11 mouse cellular contexts compared by ENCODE assay signal in the genomic region with DNA sequence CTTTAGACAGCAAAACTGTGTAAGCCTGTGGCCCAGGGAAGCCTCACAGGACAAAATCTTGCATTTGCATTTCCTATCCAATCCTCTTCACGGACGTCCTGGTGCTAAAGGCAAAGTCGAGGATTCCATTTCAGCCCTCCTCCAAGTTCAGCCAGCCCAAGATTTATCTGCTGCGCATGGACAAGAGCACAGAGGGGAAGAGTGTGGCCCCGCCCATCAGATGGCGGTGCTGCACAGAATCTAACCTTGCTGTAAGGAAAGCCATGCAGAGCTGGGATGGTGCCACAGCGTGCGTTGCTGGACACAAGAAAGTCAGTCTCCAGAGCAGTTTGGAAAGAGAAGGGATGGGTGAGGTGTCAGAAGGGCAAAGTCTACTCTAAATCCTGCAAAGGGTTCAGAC. TPM values are rescaled to one million over a fixed set of nuclear protein-coding genes. Genes with fewer than 3 reads are reported as not detected.
A peak's percentile ranks its signal among the peaks of the same experiment; 100 is the strongest.
DNase-seq lines count a peak whose midpoint lies in the region; ATAC-seq and TF ChIP-seq lines count a peak whose summit lies in the region.
"Had no signal": no experiment of that assay in that cellular context is flagged by ENCODE, and none has a peak within 500 bp of the region (broad histone marks: within the 10 kb centered on the region; RNA-seq: fewer than 3 reads in every experiment).

No protein-coding gene starts in this region.

- H3K27ac ChIP-seq in heart, embryonic 14.5 days (replicated peaks in 1 of 2; ENCODE audit: control insufficient read depth in 1 of 2, insufficient read depth in 1 of 2, low read depth in 2 of 2, low read length in 2 of 2), result no peak overlapping the region
- H3K27ac ChIP-seq in ES-E14 (ENCODE audit: insufficient read depth, low read depth, low read length, poor library complexity, severe bottlenecking), result no peak overlapping the region; the same call in 1 of the 2 replicates
- H3K27ac ChIP-seq in intestine, postnatal 0 days (ENCODE audit: low read depth, low read length), result no peak overlapping the region
- no peak overlapping the region for H3K27ac ChIP-seq in midbrain, embryonic 14.5 days (replicated peaks; ENCODE audit: low read depth, low read length)

- H3K4me2 ChIP-seq in heart, embryonic 14.5 days (ENCODE audit: low read length), result peak overlapping the region; percentile 31
- no peak overlapping the region; the same call in 1 of the 2 replicates for H3K4me2 ChIP-seq in intestine, postnatal 0 days (replicated peaks; ENCODE audit: low read depth)
- H3K4me2 ChIP-seq in midbrain, embryonic 14.5 days (ENCODE audit: low read length), result no peak overlapping the region
- H3K4me2 ChIP-seq: heart, embryonic 11.5 days had no signal

- no peak for ATAC-seq in heart, embryonic 14.5 days (ENCODE audit: insufficient number of reproducible peaks, insufficient read depth, low FRiP score, low read depth)
- no peak for ATAC-seq in intestine, postnatal 0 days
- no peak for ATAC-seq in midbrain, embryonic 14.5 days (ENCODE audit: low FRiP score, low TSS enrichment)
- ATAC-seq: midbrain, embryonic 16.5 days had no signal

- no peaks in the 10 kb centered on the region for H3K9me3 ChIP-seq in heart, embryonic 14.5 days (ENCODE audit: control insufficient read depth, low read length)
- H3K9me3 ChIP-seq in ES-E14 (ENCODE audit: control insufficient read depth, insufficient read depth, low read depth, low read length), result no peaks in the 10 kb centered on the region
- H3K9me3 ChIP-seq in intestine, postnatal 0 days (ENCODE audit: control insufficient read depth), result no peaks in the 10 kb centered on the region
- H3K9me3 ChIP-seq in midbrain, embryonic 14.5 days (ENCODE audit: control insufficient read depth, low read length), result no peaks in the 10 kb centered on the region

- intact Hi-C loops in heart, postnatal 14 days (cut with DNase I), result no loop called here

- no peak overlapping the region for H3K9ac ChIP-seq in heart, embryonic 14.5 days (ENCODE audit: low read length)
- peak overlapping the region; percentile 49; the same call in 1 of the 2 replicates for H3K9ac ChIP-seq in ES-E14 (ENCODE audit: insufficient read depth, low read depth, low read length, poor library complexity, severe bottlenecking)
- 0 out of 2 replicates have a peak overlapping the region, but pooled peaks have one; percentile 2 for H3K9ac ChIP-seq in intestine, postnatal 0 days (ENCODE audit: low read depth, low read length)
- H3K9ac ChIP-seq in midbrain, embryonic 14.5 days (replicated peaks; ENCODE audit: low read length), result no peak overlapping the region

- peaks cover 5 to 27% of the 10 kb centered on the region in 2 experiments; a peak in 3 of 4 replicates for H3K4me1 ChIP-seq in heart, embryonic 14.5 days (ENCODE audit: control insufficient read depth in 2 of 2, insufficient read depth in 2 of 2, low read length in 2 of 2)
- peaks cover 16 to 19% of the 10 kb centered on the region in 2 experiments for H3K4me1 ChIP-seq in ES-E14 (ENCODE audit: control insufficient read depth in 2 of 2, insufficient read depth in 2 of 2, low read length in 2 of 2, poor library complexity in 1 of 2)
- 0 out of 2 replicates have a peak, but pooled peaks cover 9% of the 10 kb centered on the region for H3K4me1 ChIP-seq in intestine, postnatal 0 days (replicated peaks; ENCODE audit: control insufficient read depth, insufficient read depth, low read length)
- no peaks in the 10 kb centered on the region for H3K4me1 ChIP-seq in midbrain, embryonic 14.5 days (ENCODE audit: control insufficient read depth, insufficient read depth, low read length)

- in situ Hi-C loops in ES-E14 (cut with MboI; ENCODE audit: low sequenced_read_pairs in 2 of 2, unreplicated experiment in 2 of 2), result no loop called here

- H3K27me3 ChIP-seq in heart, embryonic 14.5 days (ENCODE audit: control insufficient read depth, insufficient read depth, low read length), result no peaks in the 10 kb centered on the region
- H3K27me3 ChIP-seq in intestine, postnatal 0 days (replicated peaks; ENCODE audit: control insufficient read depth, insufficient read depth, low read length), result no peaks in the 10 kb centered on the region
- H3K27me3 ChIP-seq in midbrain, embryonic 14.5 days (ENCODE audit: control insufficient read depth, insufficient read depth, low read length), result no peaks in the 10 kb centered on the region

- DNase-seq in heart, postnatal 14 days, result no peak
- peak; percentile 59 for DNase-seq in ES-E14 (ENCODE audit: low read depth, low spot score)
- peak; percentile 66 to 73 for DNase-seq in kidney, postnatal 36 days
- no peak for DNase-seq in cerebellum, adult 11-12 months
- no peak for DNase-seq in midbrain, embryonic 14.5 days
- DNase-seq in layer of hippocampus, adult 18-20 months (ENCODE audit: low spot score in 2 of 2), result no peak
- DNase-seq: B cell, adult 2 months had no signal

- H3K4me3 ChIP-seq in heart, embryonic 14.5 days (ENCODE audit: control insufficient read depth in 1 of 2, insufficient read depth in 1 of 2, low read depth in 1 of 2, low read length in 2 of 2), result no peak overlapping the region
- H3K4me3 ChIP-seq in ES-E14 (ENCODE audit: insufficient read depth in 1 of 2, low read depth in 1 of 2, low read length in 2 of 2, poor library complexity in 1 of 2, severe bottlenecking in 1 of 2), result peak overlapping the region in 1 of 2 experiments; percentile 35; a peak in 1 of 4 replicates
- H3K4me3 ChIP-seq in intestine, postnatal 0 days (ENCODE audit: low read depth, low read length), result no peak overlapping the region
- H3K4me3 ChIP-seq in midbrain, embryonic 14.5 days (replicated peaks; ENCODE audit: low read depth, low read length), result no peak overlapping the region

- TF ChIP-seq CTCF in intestine, postnatal 0 days (IDR thresholded peaks at IDR 0.05; ENCODE audit: low read depth), result no peak; the same call in 1 of the 2 replicates

- no peaks in the 10 kb centered on the region for H3K36me3 ChIP-seq in heart, embryonic 14.5 days (ENCODE audit: control insufficient read depth, insufficient read depth, low read length)
- H3K36me3 ChIP-seq in ES-E14 (ENCODE audit: control insufficient read depth, insufficient read depth, low read length, poor library complexity, severe bottlenecking), result no peaks in the 10 kb centered on the region
- H3K36me3 ChIP-seq in intestine, postnatal 0 days (ENCODE audit: control insufficient read depth, insufficient read depth), result no peaks in the 10 kb centered on the region
- no peaks in the 10 kb centered on the region for H3K36me3 ChIP-seq in midbrain, embryonic 14.5 days (ENCODE audit: control insufficient read depth, insufficient read depth, low read length)

- WGBS in heart, embryonic 14.5 days, result 46% methylated on average over 8 of the region's 8 CpGs
- WGBS in intestine, postnatal 0 days, result 34% methylated on average over 8 of the region's 8 CpGs
- WGBS in midbrain, embryonic 14.5 days, result 55% methylated on average over 8 of the region's 8 CpGs

TF ChIP-seq in ES-E14, 5 proteins besides CTCF, POLR2A, EP300 and RAD21:
- TF ChIP-seq MAFK (IDR thresholded peaks at IDR 0.05; ENCODE audit: insufficient read depth, low read depth, low read length) (no peak), ZNF384 (IDR thresholded peaks at IDR 0.05; ENCODE audit: low read depth, low read length) (no peak), CHD2 (IDR thresholded peaks at IDR 0.05; ENCODE audit: low read depth, low read length) (no peak), ZC3H11A (IDR thresholded peaks at IDR 0.05; ENCODE audit: borderline replicate concordance, low read depth, low read length) (no peak), HCFC1 (IDR thresholded peaks at IDR 0.05; ENCODE audit: borderline replicate concordance, insufficient read depth, low read length) (no peak)

RNA-seq across cellular contexts. Expression of gene Map7, which starts 12.6 kb away (rescaled TPM):
- 5.2 and 6.6 TPM in 2 replicates for polyA plus RNA-seq in heart, embryonic 14.5 days (2014; fragmentation: Nextera tagmentation; extraction: Ambion mirVana)
- 10 to 100 TPM; 17.4 to 20.9 TPM for total RNA-seq in heart, postnatal 14 days (2021)
- 35.2 and 49.6 TPM in 2 replicates for total RNA-seq in ES-E14 (2012; rRNA removed)
- polyA plus RNA-seq in intestine, postnatal 0 days (2015; fragmentation: Nextera tagmentation; extraction: Ambion mirVana), result 47.0 and 55.7 TPM in 2 replicates
- 5.2 and 5.3 TPM in 2 replicates for polyA plus RNA-seq in midbrain, embryonic 14.5 days (2014; fragmentation: Nextera tagmentation; extraction: Ambion mirVana)
- total RNA-seq in layer of hippocampus, adult 18-20 months (2021), result 100 to 1,000 TPM; 117 to 134 TPM

Comparison
In these comparisons a context has a peak if more than half of its experiments do, and no peak if none do; other contexts are left out.
1. H3K9ac ChIP-seq: peak in ES-E14 (single experiment) and intestine, postnatal 0 days (single experiment); none in heart, embryonic 14.5 days (single experiment) and midbrain, embryonic 14.5 days (single experiment).
2. DNase-seq: peak in ES-E14 (single experiment) and kidney, postnatal 36 days (2 of 2); none in heart, postnatal 14 days (0 of 2), cerebellum, adult 11-12 months (single experiment), midbrain, embryonic 14.5 days (single experiment) and layer of hippocampus, adult 18-20 months (0 of 2).